Mouse (Mus musculus) MEL (cell line): ENCODE data around the gene Ubr7. TPM values are rescaled to one million over a fixed set of nuclear protein-coding genes. Genes with fewer than 3 reads are reported as not detected.

ENCODE experiments used
- DNase-seq: peaks from one replicate; pipeline ENCODE4 v3.0.0; 2011; ENCODE audit warnings: low read depth, low spot score
- H3K27ac ChIP-seq: 2 replicates; pipeline ENCODE4 v1.5.1; 2012; ENCODE audit warnings: low read depth, mild to moderate bottlenecking, control low read depth, low read length, moderate library complexity; ENCODE audit not compliant: control insufficient read depth
- H3K27me3 ChIP-seq, 2 experiments: fragments of 150-350 bp in 1 of 2; sonication (generic) in 1 of 2; 2 replicates each; pipeline ENCODE4 v1.6.1; 2012; ENCODE audit warnings: low read length in 2 of 2, mild to moderate bottlenecking in 2 of 2, improper control_type of control experiment in 1 of 2, moderate library complexity in 1 of 2; ENCODE audit not compliant: insufficient read depth in 2 of 2, control insufficient read depth in 1 of 2
- H3K36me3 ChIP-seq, 2 experiments: 2 replicates each; pipeline ENCODE4 v1.6.1; 2012 to 2014; ENCODE audit warnings: low read length in 2 of 2, improper control_type of control experiment in 1 of 2, inconsistent platforms in 1 of 2, mild to moderate bottlenecking in 1 of 2; ENCODE audit not compliant: insufficient read depth in 2 of 2, control insufficient read depth in 1 of 2
- H3K4me1 ChIP-seq, 2 experiments: fragments of 150-350 bp in 1 of 2; sonication (generic) in 1 of 2; 2 replicates each; pipeline ENCODE4 v1.6.1; 2012; ENCODE audit warnings: low read length in 2 of 2, improper control_type of control experiment in 1 of 2, mild to moderate bottlenecking in 1 of 2; ENCODE audit not compliant: insufficient read depth in 2 of 2, control insufficient read depth in 1 of 2
- H3K4me3 ChIP-seq, 2 experiments: fragments of 150-350 bp in 1 of 2; sonication (generic) in 1 of 2; 2 replicates each; pipeline ENCODE4 v1.5.1; 2012; ENCODE audit warnings: low read depth in 2 of 2, low read length in 2 of 2, mild to moderate bottlenecking in 2 of 2, moderate library complexity in 2 of 2, control low read depth in 1 of 2, improper control_type of control experiment in 1 of 2; ENCODE audit not compliant: control insufficient read depth in 1 of 2, insufficient read depth in 1 of 2
- H3K79me2 ChIP-seq: 2 replicates; pipeline ENCODE4 v1.6.1; 2012; ENCODE audit warnings: mild to moderate bottlenecking, low read length, moderate library complexity; ENCODE audit not compliant: control insufficient read depth, poor library complexity, insufficient read depth
- H3K9ac ChIP-seq: 2 replicates; pipeline ENCODE4 v1.6.1; 2012; ENCODE audit warnings: low read depth, mild to moderate bottlenecking, control low read depth, low read length, moderate library complexity; ENCODE audit not compliant: control insufficient read depth, poor library complexity, severe bottlenecking
- H3K9me3 ChIP-seq: fragments of 150-350 bp; sonication (generic); replicated peaks from 2 replicates; pipeline ENCODE4 v1.6.1; 2012; ENCODE audit warnings: mild to moderate bottlenecking, low read length, improper control_type of control experiment, moderate library complexity; ENCODE audit not compliant: insufficient read depth
- CHD2 ChIP-seq: IDR thresholded peaks from 2 replicates; pipeline ENCODE4 v1.6.1; 2011; ENCODE audit warnings: low read length, improper control_type of control experiment
- E2F4 ChIP-seq: IDR thresholded peaks from 2 replicates; pipeline ENCODE4 v1.6.1; 2011; ENCODE audit warnings: low read depth, low read length, improper control_type of control experiment, borderline replicate concordance
- ELF1 ChIP-seq: IDR thresholded peaks from 2 replicates; pipeline ENCODE4 v1.6.1; 2014; ENCODE audit warnings: low read depth, mild to moderate bottlenecking, inconsistent platforms, low read length, improper control_type of control experiment, moderate library complexity
- GATA1 ChIP-seq: IDR thresholded peaks from 2 replicates; pipeline ENCODE4 v1.6.1; 2011; ENCODE audit warnings: low read depth, low read length, improper control_type of control experiment
- HCFC1 ChIP-seq: IDR thresholded peaks from 2 replicates; pipeline ENCODE4 v1.6.1; 2012; ENCODE audit warnings: low read depth, mild to moderate bottlenecking, inconsistent platforms, low read length, improper control_type of control experiment, moderate library complexity
- MAFK ChIP-seq: IDR thresholded peaks from 2 replicates; pipeline ENCODE4 v1.6.1; 2011; ENCODE audit warnings: low read depth, mild to moderate bottlenecking, low read length, improper control_type of control experiment, borderline replicate concordance
- MXI1 ChIP-seq: IDR thresholded peaks from 2 replicates; pipeline ENCODE4 v1.6.1; 2011; ENCODE audit warnings: mild to moderate bottlenecking, low read depth, low read length, improper control_type of control experiment
- NRF1 ChIP-seq: IDR thresholded peaks from 2 replicates; pipeline ENCODE4 v1.6.1; 2014; ENCODE audit warnings: low read depth, mild to moderate bottlenecking, inconsistent platforms, low read length, improper control_type of control experiment, moderate library complexity; ENCODE audit not compliant: poor library complexity, insufficient read depth, severe bottlenecking
- POLR2A ChIP-seq, 2 experiments: IDR thresholded peaks; 2 replicates each; pipeline ENCODE4 v1.6.1; 2011 to 2012; ENCODE audit warnings: low read length in 2 of 2, mild to moderate bottlenecking in 2 of 2, control low read depth in 1 of 2, improper control_type of control experiment in 1 of 2, low read depth in 1 of 2, moderate library complexity in 1 of 2; ENCODE audit not compliant: control insufficient read depth in 1 of 2, insufficient read depth in 1 of 2, poor library complexity in 1 of 2
- POLR2AphosphoS2 ChIP-seq: IDR thresholded peaks from 2 replicates; pipeline ENCODE4 v1.6.1; 2011; ENCODE audit warnings: low read length, improper control_type of control experiment
- POLR2AphosphoS5 ChIP-seq: IDR thresholded peaks from 2 replicates; pipeline ENCODE4 v1.6.1; 2012; ENCODE audit warnings: low read depth, borderline replicate concordance, mild to moderate bottlenecking, inconsistent platforms, low read length, moderate library complexity, mixed read lengths
- SMC3 ChIP-seq: IDR thresholded peaks from 2 replicates; pipeline ENCODE4 v1.6.1; 2011; ENCODE audit warnings: low read depth, low read length, improper control_type of control experiment
- TBP ChIP-seq: IDR thresholded peaks from 2 replicates; pipeline ENCODE4 v1.8.0; 2011; ENCODE audit warnings: low read depth, low read length, improper control_type of control experiment
- TCF12 ChIP-seq: IDR thresholded peaks from 2 replicates; pipeline ENCODE4 v1.6.1; 2014; ENCODE audit warnings: low read depth, mild to moderate bottlenecking, inconsistent platforms, low read length, improper control_type of control experiment, moderate library complexity
- USF2 ChIP-seq, 2 experiments: IDR thresholded peaks; 2 replicates each; pipeline ENCODE4 v1.6.1; 2011 to 2012; ENCODE audit warnings: improper control_type of control experiment in 2 of 2, low read length in 2 of 2, borderline replicate concordance in 1 of 2, inconsistent platforms in 1 of 2, low read depth in 1 of 2, mild to moderate bottlenecking in 1 of 2; ENCODE audit not compliant: insufficient read depth in 1 of 2
- ZKSCAN1 ChIP-seq: IDR thresholded peaks from 2 replicates; pipeline ENCODE4 v1.6.1; 2012; ENCODE audit warnings: low read depth, mild to moderate bottlenecking, inconsistent platforms, low read length, improper control_type of control experiment, moderate library complexity
- ZMIZ1 ChIP-seq: IDR thresholded peaks from 2 replicates; pipeline ENCODE4 v1.6.1; 2012; ENCODE audit warnings: low read depth, mild to moderate bottlenecking, inconsistent platforms, low read length, improper control_type of control experiment, moderate library complexity
- ZNF384 ChIP-seq: IDR thresholded peaks from 2 replicates; pipeline ENCODE4 v1.6.1; 2012; ENCODE audit warnings: low read depth, mild to moderate bottlenecking, inconsistent platforms, low read length, improper control_type of control experiment
- polyA plus RNA-seq, 2 experiments: library from polyadenylated mRNA; stranded (reverse) in 1 of 2; unstranded in 1 of 2; fragments of >175 nt in 1 of 2; fragments of >200 nt in 1 of 2; gene quantifications; 2 replicates each; pipeline versions ENCODE4 v1.2.1 to v1.2.4; 2012; ENCODE audit warnings: low replicate concordance in 2 of 2, low read depth in 1 of 2; ENCODE audit not compliant: insufficient read length in 2 of 2, insufficient read depth in 1 of 2, missing spikeins in 1 of 2
- total RNA-seq: library from RNA; depleted of rRNA; stranded (reverse); fragments of 300-350 nt; gene quantifications from 2 replicates; pipeline ENCODE4 v1.2.3, GENCODE M21; 2012

Gene Ubr7
- total and polyA plus RNA-seq, 3 experiments = 62.3 to 68.1 TPM; not detected in 1

DNA sequence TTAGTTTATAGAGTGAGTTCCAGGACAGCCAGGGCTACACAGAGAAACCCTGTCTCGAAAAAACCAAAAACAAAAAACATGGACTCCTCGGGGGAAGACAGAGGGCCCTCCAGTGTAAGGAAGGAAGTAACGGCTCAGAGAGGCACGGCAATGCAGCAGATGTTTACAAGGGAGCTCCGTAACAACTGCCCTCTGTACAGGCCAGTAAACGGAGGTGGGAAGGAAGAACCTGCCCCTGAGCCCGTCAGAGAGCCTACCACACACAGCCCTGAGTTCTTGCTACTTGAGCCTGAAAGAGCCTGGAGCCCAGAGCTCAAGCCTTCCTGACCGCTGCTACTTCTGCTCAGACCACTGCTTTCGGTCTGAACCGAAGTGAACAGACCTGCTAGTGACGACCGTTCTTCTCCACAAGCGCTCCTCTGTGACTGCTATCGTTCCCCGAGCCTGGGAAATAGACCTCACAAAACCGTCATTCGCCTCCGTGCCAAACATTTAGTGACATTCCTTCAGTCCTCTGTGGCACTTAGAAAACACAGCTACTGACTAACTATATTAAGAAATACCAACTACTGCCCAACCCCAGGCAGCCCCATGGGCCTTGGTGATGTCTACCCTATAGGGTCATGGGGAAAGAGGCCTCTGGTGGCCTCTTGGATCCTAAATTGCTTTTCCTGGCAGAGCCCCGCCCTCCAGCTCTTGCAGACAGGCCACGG, 44.5 kb upstream of the Ubr7 start:
- DNase-seq = no peak
- Histone ChIP-seq H3K9me3 (no peaks in the 10 kb centered on the region), H3K27ac (no peak overlapping the region), H3K9ac (no peak overlapping the region), H3K79me2 (no peaks in the 10 kb centered on the region), H3K36me3 (no peaks in the 10 kb centered on the region; a peak in 1 of 4 replicates), H3K27me3 (no peaks in the 10 kb centered on the region), H3K4me1 (no peaks in the 10 kb centered on the region; a peak in 1 of 4 replicates), H3K4me3 (no peak overlapping the region)
- TF ChIP-seq POLR2AphosphoS5 = no peak
- no peak for TF ChIP-seq TBP
- no peak for TF ChIP-seq POLR2AphosphoS2
- TF ChIP-seq MXI1 = no peak
- TF ChIP-seq USF2 (IDR thresholded peaks at IDR 0.05; ENCODE audit: borderline replicate concordance in 1 of 2, insufficient read depth in 1 of 2, low read depth in 1 of 2, low read length in 2 of 2) = no peak
- TF ChIP-seq ZKSCAN1 = no peak
- TF ChIP-seq HCFC1 = no peak
- no peak for TF ChIP-seq SMC3
- no peak for TF ChIP-seq E2F4
- no peak for TF ChIP-seq GATA1
- TF ChIP-seq POLR2A (IDR thresholded peaks at IDR 0.05; ENCODE audit: control insufficient read depth in 1 of 2, insufficient read depth in 1 of 2, low read depth in 1 of 2, low read length in 2 of 2, poor library complexity in 1 of 2) = no peak
- no peak for TF ChIP-seq CHD2
- TF ChIP-seq ZNF384 = no peak
- TF ChIP-seq MAFK = no peak
- no peak for TF ChIP-seq NRF1
- no peak for TF ChIP-seq TCF12

DNA sequence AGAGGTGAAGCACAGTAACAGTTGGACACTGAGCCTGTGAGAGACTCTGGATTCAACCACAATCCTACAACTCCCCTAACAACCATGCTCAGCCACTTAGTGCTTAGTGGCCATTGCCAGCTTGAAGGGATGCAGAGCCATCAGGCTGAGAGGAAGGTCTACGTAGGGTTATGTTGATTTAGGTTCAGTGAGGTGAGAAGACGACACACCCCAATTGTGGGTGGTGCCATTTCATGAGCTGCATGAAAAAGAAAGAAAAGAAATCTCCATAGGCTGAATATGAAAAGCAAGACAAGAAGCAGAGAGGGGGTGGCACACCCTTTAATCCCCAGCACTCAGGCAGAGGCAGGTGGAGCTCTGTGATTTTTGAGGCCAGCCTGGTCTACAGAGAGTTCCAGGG, 43.7 kb upstream of the Ubr7 start:
- Histone ChIP-seq H3K27me3 (no peaks in the 10 kb centered on the region), H3K4me1 (no peaks in the 10 kb centered on the region), H3K4me3 (no peak overlapping the region), H3K79me2 (no peaks in the 10 kb centered on the region), H3K27ac (no peak overlapping the region), H3K9me3 (no peaks in the 10 kb centered on the region), H3K36me3 (no peaks in the 10 kb centered on the region; a peak in 1 of 4 replicates), H3K9ac (no peak overlapping the region)
- DNase-seq = no peak
- TF ChIP-seq GATA1 (no peak), NRF1 (no peak), SMC3 (no peak), POLR2A (IDR thresholded peaks at IDR 0.05; ENCODE audit: control insufficient read depth in 1 of 2, insufficient read depth in 1 of 2, low read depth in 1 of 2, low read length in 2 of 2, poor library complexity in 1 of 2) (no peak), MAFK (no peak), CHD2 (no peak), ZMIZ1 (no peak), ELF1 (no peak)
